Mouse (Mus musculus): ENCODE measurements around the gene Tead1. TPM values are rescaled to one million over a fixed set of nuclear protein-coding genes. Genes with fewer than 3 reads are reported as not detected.
A peak's percentile ranks its signal among the peaks of the same experiment; 100 is the strongest.

Tead1 gene
- polyA plus RNA-seq (2014; fragmentation: Nextera tagmentation; extraction: Ambion mirVana) = 13.2 and 13.9 TPM in 2 replicates

DNA sequence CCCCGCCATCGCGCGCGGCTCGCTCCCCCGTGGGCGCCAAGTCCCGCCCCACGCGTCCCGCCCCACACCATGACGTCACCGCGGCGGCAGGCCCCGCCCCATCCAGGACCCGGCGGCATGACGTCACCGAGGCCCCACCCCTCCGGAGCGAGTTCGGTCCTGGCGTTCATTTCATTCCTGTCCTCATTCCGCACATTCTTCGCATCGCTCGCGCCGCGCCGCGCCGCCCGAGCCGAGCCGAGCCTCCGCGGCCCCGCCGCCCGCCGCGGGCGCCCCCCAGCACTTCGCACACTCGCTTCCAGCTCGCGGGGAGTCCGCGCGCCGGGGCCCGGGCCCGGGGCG lies at the start of gene Tead1:
TSS of gene Tead1 (plus strand) at position 148 of the 342 bp plus-strand sequence.
- peak within 1 kb of the TSS; percentile 84 for H3K27ac ChIP-seq (ENCODE audit: low read depth, low read length)
- peak; percentile 86 for ATAC-seq (ENCODE audit: low read depth)
- H3K4me2 ChIP-seq (ENCODE audit: low read depth, low read length) = peak within 1 kb of the TSS; percentile 87
- H3K9me3 ChIP-seq (ENCODE audit: control insufficient read depth, low read length) = no peaks in the 10 kb centered on the region
- H3K4me3 ChIP-seq (ENCODE audit: low read depth, low read length) = peak within 1 kb of the TSS; percentile 86
- H3K27me3 ChIP-seq (ENCODE audit: control insufficient read depth, insufficient read depth, low read length) = no peaks in the 10 kb centered on the region
- H3K36me3 ChIP-seq (ENCODE audit: control insufficient read depth, insufficient read depth, low read length) = no peaks in the 10 kb centered on the region
- H3K9ac ChIP-seq (replicated peaks; ENCODE audit: low read depth, low read length) = peak within 1 kb of the TSS; percentile 83
- WGBS = under 1% methylated on average over 52 of the region's 57 CpGs
- H3K4me1 ChIP-seq (ENCODE audit: control insufficient read depth, insufficient read depth, low read length) = peaks cover 16% of the 10 kb centered on the region; the same call in 1 of the 2 replicates

DNA sequence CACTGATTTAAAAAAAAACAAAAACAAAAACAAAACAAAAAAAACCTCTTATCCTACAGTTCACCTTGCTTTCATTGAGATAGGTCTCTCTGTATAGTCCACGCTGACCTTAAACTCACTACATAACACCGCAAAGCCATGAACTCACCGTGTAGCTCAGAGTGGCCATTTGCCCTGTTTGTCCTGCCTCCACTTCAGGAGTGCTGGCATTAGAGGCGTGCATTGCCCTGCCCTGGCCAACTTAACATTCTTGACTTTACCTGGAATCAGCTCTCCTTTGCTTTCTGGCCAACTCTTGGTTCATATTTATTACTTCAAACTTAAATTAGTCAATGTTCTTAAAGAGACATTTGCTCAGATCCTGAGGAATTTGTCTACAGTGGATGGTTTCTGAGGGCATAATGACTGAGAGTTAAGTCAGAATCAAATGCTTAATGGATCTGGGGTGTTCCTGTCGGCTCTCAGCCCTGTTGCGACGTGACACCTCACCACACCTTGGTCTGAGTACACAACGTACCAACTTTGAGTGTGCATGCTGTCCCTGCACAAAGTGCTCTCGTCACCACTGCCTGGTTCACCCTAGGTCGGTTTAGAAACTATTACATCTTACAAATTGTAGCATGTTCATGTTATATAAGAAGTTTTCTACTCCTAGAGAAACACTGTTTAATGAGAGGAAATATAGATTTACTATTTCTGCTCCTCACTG lies 44.5 kb upstream of the Tead1 start:
- no peaks in the 10 kb centered on the region for H3K27me3 ChIP-seq (ENCODE audit: control insufficient read depth, insufficient read depth, low read length)
- H3K4me1 ChIP-seq (ENCODE audit: control insufficient read depth, insufficient read depth, low read length) = no peaks in the 10 kb centered on the region
- no peak overlapping the region for H3K27ac ChIP-seq (ENCODE audit: low read depth, low read length)
- H3K9ac ChIP-seq (replicated peaks; ENCODE audit: low read depth, low read length) = no peak overlapping the region
- no peaks in the 10 kb centered on the region for H3K9me3 ChIP-seq (ENCODE audit: control insufficient read depth, low read length)
- no peak overlapping the region for H3K4me2 ChIP-seq (ENCODE audit: low read depth, low read length)
- no peak overlapping the region for H3K4me3 ChIP-seq (ENCODE audit: low read depth, low read length)
- WGBS = 88% methylated on average over 10 of the region's 10 CpGs
- no peak for ATAC-seq (ENCODE audit: low read depth)
- H3K36me3 ChIP-seq (ENCODE audit: control insufficient read depth, insufficient read depth, low read length) = no peaks in the 10 kb centered on the region

DNA sequence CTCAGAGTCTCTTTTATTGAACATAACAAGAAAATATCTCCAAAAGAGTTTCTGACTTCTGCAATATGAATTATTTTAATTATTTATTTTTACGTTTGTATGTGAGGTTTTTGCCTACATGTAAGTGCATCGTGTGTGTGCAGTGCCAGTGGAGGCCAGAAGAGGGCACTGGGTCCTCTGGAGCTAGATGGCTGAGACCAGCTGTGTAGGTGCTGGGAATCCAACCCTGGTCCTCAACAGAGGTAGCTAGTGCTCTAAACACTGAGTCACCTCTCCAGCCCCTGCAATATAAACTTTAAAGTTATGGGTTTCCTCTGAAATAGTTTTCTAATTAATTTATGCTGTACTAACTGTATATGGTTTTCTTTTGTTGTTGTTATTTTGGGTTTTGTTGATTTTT lies 43.2 kb upstream of the Tead1 start:
- Histone ChIP-seq H3K27ac (ENCODE audit: low read depth, low read length) (no peak overlapping the region), H3K4me1 (ENCODE audit: control insufficient read depth, insufficient read depth, low read length) (no peaks in the 10 kb centered on the region), H3K4me2 (ENCODE audit: low read depth, low read length) (no peak overlapping the region), H3K36me3 (ENCODE audit: control insufficient read depth, insufficient read depth, low read length) (no peaks in the 10 kb centered on the region), H3K4me3 (ENCODE audit: low read depth, low read length) (no peak overlapping the region), H3K27me3 (ENCODE audit: control insufficient read depth, insufficient read depth, low read length) (no peaks in the 10 kb centered on the region), H3K9me3 (ENCODE audit: control insufficient read depth, low read length) (no peaks in the 10 kb centered on the region), H3K9ac (replicated peaks; ENCODE audit: low read depth, low read length) (no peak overlapping the region)
- no peak for ATAC-seq (ENCODE audit: low read depth)
- 99% methylated on average over 2 of the region's 2 CpGs for WGBS

DNA sequence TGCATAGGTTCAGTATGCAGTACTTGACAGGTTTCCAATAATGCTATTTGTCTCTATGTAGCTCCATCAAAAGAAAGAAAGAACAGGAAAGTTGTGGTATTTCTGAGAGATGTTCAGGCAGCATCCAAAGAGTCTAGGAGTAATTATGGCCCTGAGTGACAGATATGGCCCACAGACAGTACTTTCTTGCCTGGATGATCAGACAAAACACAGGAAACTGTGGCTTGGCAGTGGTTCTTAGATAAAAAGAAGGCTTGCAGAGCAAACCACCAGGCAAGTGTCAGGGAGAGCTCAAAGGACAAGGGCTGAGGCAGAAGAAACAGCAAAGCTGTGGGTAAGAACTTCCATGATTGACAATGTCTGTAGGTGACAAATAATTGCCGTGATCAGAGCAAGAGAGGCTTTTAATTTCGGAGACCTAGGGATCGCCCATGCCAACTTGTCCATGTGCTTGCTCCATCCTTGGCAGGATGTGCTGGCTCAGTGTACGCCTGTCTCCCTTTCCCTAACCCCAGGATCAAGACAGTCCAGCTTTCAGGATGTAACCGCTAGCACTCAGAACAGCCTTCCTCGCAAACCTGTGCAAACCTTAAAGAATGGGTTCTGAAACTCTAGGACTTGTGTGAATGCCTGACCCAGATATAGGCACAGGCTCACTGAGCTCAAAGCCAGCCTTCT lies 35.1 kb upstream of the Tead1 start:
- H3K9ac ChIP-seq (replicated peaks; ENCODE audit: low read depth, low read length) = no peak overlapping the region
- no peaks in the 10 kb centered on the region for H3K36me3 ChIP-seq (ENCODE audit: control insufficient read depth, insufficient read depth, low read length)
- WGBS = 91% methylated on average over 6 of the region's 6 CpGs

GRCm38 (mm10) chr7:112644701-112645100 lies 34.4 kb upstream of the Tead1 start:
- no peak for ATAC-seq (ENCODE audit: low read depth)
- Histone ChIP-seq H3K27ac (ENCODE audit: low read depth, low read length) (no peak overlapping the region), H3K36me3 (ENCODE audit: control insufficient read depth, insufficient read depth, low read length) (no peaks in the 10 kb centered on the region), H3K9me3 (ENCODE audit: control insufficient read depth, low read length) (no peaks in the 10 kb centered on the region), H3K27me3 (ENCODE audit: control insufficient read depth, insufficient read depth, low read length) (no peaks in the 10 kb centered on the region), H3K4me3 (ENCODE audit: low read depth, low read length) (no peak overlapping the region), H3K9ac (replicated peaks; ENCODE audit: low read depth, low read length) (no peak overlapping the region), H3K4me2 (ENCODE audit: low read depth, low read length) (no peak overlapping the region), H3K4me1 (ENCODE audit: control insufficient read depth, insufficient read depth, low read length) (no peaks in the 10 kb centered on the region)
- WGBS = 87% methylated on average over 6 of the region's 6 CpGs

More for the DNA sequence above, 35.1 kb upstream of the Tead1 start:
- Histone ChIP-seq H3K9me3 (ENCODE audit: control insufficient read depth, low read length) (no peaks in the 10 kb centered on the region), H3K27me3 (ENCODE audit: control insufficient read depth, insufficient read depth, low read length) (no peaks in the 10 kb centered on the region), H3K4me3 (ENCODE audit: low read depth, low read length) (no peak overlapping the region), H3K4me1 (ENCODE audit: control insufficient read depth, insufficient read depth, low read length) (no peaks in the 10 kb centered on the region), H3K4me2 (ENCODE audit: low read depth, low read length) (no peak overlapping the region), H3K27ac (ENCODE audit: low read depth, low read length) (no peak overlapping the region)
- ATAC-seq (ENCODE audit: low read depth) = no peak

GRCm38 (mm10) chr7:112645724-112646123 lies 33.4 kb upstream of the Tead1 start:
- Histone ChIP-seq H3K4me1 (ENCODE audit: control insufficient read depth, insufficient read depth, low read length) (no peaks in the 10 kb centered on the region), H3K27ac (ENCODE audit: low read depth, low read length) (no peak overlapping the region), H3K4me2 (ENCODE audit: low read depth, low read length) (no peak overlapping the region), H3K9ac (replicated peaks; ENCODE audit: low read depth, low read length) (no peak overlapping the region), H3K9me3 (ENCODE audit: control insufficient read depth, low read length) (no peaks in the 10 kb centered on the region), H3K36me3 (ENCODE audit: control insufficient read depth, insufficient read depth, low read length) (no peaks in the 10 kb centered on the region), H3K4me3 (ENCODE audit: low read depth, low read length) (no peak overlapping the region), H3K27me3 (ENCODE audit: control insufficient read depth, insufficient read depth, low read length) (no peaks in the 10 kb centered on the region)
- no peak for ATAC-seq (ENCODE audit: low read depth)
- 92% methylated on average over 2 of the region's 2 CpGs for WGBS

- Histone ChIP-seq H3K9me3 (ENCODE audit: control insufficient read depth, low read length) (no peaks in the 10 kb centered on the region), H3K36me3 (ENCODE audit: control insufficient read depth, insufficient read depth, low read length) (no peaks in the 10 kb centered on the region), H3K4me3 (ENCODE audit: low read depth, low read length) (no peak overlapping the region), H3K9ac (replicated peaks; ENCODE audit: low read depth, low read length) (no peak overlapping the region), H3K4me2 (ENCODE audit: low read depth, low read length) (no peak overlapping the region), H3K27ac (ENCODE audit: low read depth, low read length) (no peak overlapping the region), H3K4me1 (ENCODE audit: control insufficient read depth, insufficient read depth, low read length) (no peaks in the 10 kb centered on the region), H3K27me3 (ENCODE audit: control insufficient read depth, insufficient read depth, low read length) (no peaks in the 10 kb centered on the region)
- ATAC-seq (ENCODE audit: low read depth) = no peak
- 96% methylated on average over 4 of the region's 4 CpGs for WGBS
Observed at GRCm38 (mm10) chr7:112647417-112647816, 31.7 kb upstream of the Tead1 start.

DNA sequence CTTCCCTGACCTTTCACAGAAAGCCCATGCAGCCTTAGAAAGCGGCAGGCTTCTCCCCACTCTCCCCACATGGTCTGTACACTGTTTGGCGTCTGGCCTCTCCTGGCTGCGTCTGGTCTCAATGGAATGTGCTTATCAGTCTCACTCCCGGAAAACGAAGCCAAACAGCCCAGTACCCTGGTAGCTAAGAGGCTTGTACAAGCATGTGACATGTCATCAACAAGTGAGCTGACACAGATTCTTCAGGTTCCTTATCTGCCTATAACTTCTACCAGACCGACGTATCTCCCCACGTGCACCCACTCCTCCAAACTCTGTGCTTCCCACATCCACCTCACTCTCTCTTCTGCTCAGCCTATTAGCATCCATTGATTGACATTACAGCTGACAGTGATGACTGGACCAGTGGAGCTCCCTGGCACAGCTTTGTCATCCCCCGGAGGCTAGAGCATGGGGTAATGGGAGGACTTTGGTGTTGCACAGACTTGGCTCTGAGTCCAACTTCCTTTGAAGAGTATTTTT lies 22.9 kb upstream of the Tead1 start:
- WGBS = 66% methylated on average over 9 of the region's 9 CpGs
- no peak for ATAC-seq (ENCODE audit: low read depth)
- Histone ChIP-seq H3K4me3 (ENCODE audit: low read depth, low read length) (no peak overlapping the region), H3K27me3 (ENCODE audit: control insufficient read depth, insufficient read depth, low read length) (no peaks in the 10 kb centered on the region), H3K27ac (ENCODE audit: low read depth, low read length) (no peak overlapping the region), H3K36me3 (ENCODE audit: control insufficient read depth, insufficient read depth, low read length) (no peaks in the 10 kb centered on the region), H3K4me1 (ENCODE audit: control insufficient read depth, insufficient read depth, low read length) (no peaks in the 10 kb centered on the region), H3K4me2 (ENCODE audit: low read depth, low read length) (no peak overlapping the region), H3K9me3 (ENCODE audit: control insufficient read depth, low read length) (no peaks in the 10 kb centered on the region), H3K9ac (replicated peaks; ENCODE audit: low read depth, low read length) (no peak overlapping the region)

DNA sequence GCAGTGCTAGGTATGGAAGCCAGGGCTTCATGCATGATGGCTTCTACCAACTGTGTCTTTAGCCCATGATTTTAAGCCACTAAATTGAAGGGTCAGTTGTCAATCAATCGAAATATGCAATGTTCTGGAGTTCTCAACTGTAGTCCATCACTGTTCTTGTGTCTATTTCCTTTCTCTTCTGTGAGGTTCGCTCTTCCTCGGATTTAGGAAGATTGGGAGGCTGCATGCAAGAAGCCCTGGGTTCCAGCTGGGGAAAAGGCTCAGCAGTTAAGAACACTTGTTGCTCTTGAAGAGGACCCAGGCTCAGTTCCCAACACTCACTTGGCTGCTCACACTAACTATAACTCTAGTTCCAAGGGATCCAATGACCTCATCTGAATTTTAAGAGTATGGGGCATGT lies 20.2 kb upstream of the Tead1 start:
- Histone ChIP-seq H3K9me3 (ENCODE audit: control insufficient read depth, low read length) (no peaks in the 10 kb centered on the region), H3K4me2 (ENCODE audit: low read depth, low read length) (no peak overlapping the region), H3K4me1 (ENCODE audit: control insufficient read depth, insufficient read depth, low read length) (no peaks in the 10 kb centered on the region), H3K9ac (replicated peaks; ENCODE audit: low read depth, low read length) (no peak overlapping the region), H3K27me3 (ENCODE audit: control insufficient read depth, insufficient read depth, low read length) (no peaks in the 10 kb centered on the region), H3K4me3 (ENCODE audit: low read depth, low read length) (no peak overlapping the region), H3K27ac (ENCODE audit: low read depth, low read length) (no peak overlapping the region), H3K36me3 (ENCODE audit: control insufficient read depth, insufficient read depth, low read length) (no peaks in the 10 kb centered on the region)
- no peak for ATAC-seq (ENCODE audit: low read depth)
- WGBS = 95% methylated on average over 3 of the region's 3 CpGs

Data from neural tube, embryonic 14.5 days (tissue).